Mouse (Mus musculus): ENCODE measurements at regions not wholly inside any gene's neighbourhood (a gene's known extent, or its start where the extent isn't known, plus 50 kb on each side); places are given as distances from the start of the nearest gene placed in this dataset.

DNA sequence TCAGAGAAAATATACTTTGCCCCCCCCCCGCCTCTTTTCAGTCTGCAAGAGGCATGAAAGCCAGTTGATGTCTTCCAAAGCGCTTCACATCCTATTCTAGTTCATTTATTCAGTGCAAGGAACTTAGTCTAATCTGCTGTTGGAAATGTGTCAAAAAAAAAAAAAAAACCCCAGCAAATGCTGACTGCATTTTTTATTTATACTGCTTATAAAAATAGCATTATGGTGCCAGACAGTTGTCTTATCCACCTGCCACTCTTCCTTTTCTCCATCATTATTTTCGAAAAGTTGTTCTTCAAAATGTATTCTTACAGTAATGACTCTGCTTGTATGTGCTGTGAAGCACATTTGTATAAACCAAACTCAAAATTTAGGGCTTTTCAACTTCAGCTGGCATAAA is 917.3 kb downstream of the Brinp3 start:
- DNase-seq (ENCODE audit: low read depth, low spot score) = peak; percentile 50

DNA sequence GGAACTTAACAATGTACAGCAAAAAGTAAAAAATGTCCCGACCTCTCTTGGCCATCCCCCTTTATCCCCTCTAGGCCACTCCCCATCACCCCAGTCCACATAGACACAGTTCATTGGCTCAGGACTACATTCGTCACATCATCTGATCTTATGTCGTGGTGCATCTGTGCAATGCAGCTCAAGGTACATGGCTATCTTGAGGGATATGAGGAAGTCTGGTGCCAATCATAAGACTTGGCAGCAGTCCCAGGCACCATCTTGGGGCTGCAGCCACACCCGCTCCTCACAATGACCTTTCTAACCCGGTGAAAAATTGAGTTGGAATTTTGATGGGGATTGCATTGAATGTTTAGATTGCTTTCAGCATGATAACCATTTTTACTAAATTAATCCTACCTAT is 945.8 kb downstream of the Brinp3 start:
- DNase-seq (ENCODE audit: low read depth, low spot score) = no peak

DNA sequence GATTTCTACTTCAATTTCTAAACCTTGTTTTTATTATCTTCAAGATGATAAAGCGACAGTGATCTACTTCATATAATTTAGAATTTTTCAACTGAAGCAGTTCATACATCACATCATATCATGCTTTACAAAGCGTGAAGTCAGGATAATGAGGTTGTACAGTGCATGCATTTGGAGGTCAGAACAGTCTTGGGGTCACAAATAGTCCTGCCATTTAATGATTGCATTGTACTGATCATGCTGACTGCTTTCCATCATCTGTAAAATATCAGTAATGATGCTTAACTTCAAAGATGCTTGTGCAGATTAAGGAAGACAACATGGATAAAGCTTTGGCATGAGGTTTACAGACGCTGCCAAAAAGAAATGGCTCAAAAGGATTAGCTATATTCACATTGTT is 952.0 kb downstream of the Brinp3 start:
- DNase-seq (ENCODE audit: low read depth, low spot score) = no peak
